Mouse (Mus musculus) v-Abl transformed pro-B cells (cell line): ENCODE results near the gene Schip1.

ENCODE experiments used
- in situ Hi-C, 2 experiments: fragments of 400-800 bp; cut with MboI; formaldehyde crosslinking; loops; one replicate each; pipeline ENCODE4 v1.15.1; 2025; ENCODE audit not compliant: unreplicated experiment in 2 of 2

The Schip1 gene

DNA sequence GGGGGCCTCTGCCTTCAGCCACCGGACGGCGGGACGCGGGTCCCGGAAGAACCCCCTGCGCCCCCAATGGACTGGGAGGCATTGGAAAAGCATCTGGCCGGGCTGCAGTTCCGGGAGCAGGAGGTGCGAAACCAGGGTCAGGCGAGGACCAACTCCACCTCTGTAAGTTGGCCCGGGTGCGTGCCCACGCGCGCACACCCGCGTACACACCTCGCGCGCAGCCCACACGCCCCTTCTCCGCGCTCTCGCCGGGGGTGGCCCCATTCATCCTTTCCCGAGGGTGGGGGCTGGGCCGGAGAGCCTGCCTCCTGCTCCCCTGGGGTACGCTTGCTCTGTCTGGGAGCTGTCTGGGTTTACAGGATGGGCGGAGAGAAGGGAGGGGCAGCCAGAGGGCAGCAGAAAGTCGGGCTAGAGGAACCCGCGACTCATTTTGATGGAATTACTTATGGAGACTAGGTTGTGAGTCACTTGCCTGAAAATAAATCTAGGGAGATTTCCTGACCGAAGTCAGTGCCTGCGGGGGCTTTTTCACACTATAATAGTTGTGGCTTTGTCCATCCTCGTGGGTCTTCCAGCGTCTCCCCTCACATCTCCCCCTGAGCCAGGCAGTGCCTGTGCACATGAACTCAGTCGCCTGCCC lies 430.6 kb downstream of the Schip1 start:
- in situ Hi-C loops: no loop called here

DNA sequence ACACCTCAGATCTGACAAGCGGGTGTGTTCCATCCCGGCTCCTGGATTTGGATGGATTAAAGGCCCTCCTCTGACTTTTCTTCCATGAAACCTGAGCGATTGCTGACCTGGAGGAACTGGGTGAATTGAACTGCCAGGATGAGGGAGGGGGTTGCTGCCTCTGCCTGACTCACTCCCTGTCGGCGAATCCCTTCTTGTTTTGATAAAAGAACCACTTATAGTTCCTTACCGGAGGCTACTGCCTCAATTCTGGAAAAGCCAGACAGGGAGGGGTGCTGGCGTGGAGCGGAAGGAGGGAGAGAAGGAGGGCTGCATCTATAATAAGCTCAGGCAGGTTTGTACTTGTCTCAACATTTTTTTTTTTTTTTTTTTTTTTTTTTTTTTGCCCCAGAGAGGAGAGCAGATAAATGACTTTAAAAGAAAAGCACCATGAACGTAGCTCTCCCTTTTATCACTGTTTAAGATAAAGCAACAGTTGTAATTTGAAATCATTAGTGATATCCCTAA lies 431.2 kb downstream of the Schip1 start:
- in situ Hi-C loops: no loop called here

GRCm38 (mm10) chr3:68496513-68496912 lies 431.9 kb downstream of the Schip1 start:
- in situ Hi-C loops: no loop called here

- in situ Hi-C loops: no loop called here
Measured at GRCm38 (mm10) chr3:68499532-68500152, 435.0 kb downstream of the Schip1 start.

DNA sequence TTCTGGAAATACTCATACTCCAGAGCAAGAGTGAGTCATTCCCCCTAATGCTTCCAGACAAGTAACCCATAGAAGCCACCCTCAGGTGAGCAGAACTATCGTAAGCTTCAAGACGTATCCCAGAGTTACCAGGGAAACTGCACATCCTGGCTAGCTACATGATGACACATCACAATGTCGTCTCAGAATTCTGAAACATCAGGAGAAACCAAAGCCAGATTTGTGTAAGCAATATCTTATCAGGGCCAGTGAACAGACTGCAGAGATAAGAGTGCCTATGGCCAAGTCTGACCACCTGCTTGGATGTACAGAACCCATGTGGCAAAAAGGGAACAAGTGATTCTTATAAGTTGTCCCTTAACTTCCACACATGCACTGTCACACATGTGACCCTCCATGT lies 440.2 kb downstream of the Schip1 start:
- in situ Hi-C loops: no loop called here

DNA sequence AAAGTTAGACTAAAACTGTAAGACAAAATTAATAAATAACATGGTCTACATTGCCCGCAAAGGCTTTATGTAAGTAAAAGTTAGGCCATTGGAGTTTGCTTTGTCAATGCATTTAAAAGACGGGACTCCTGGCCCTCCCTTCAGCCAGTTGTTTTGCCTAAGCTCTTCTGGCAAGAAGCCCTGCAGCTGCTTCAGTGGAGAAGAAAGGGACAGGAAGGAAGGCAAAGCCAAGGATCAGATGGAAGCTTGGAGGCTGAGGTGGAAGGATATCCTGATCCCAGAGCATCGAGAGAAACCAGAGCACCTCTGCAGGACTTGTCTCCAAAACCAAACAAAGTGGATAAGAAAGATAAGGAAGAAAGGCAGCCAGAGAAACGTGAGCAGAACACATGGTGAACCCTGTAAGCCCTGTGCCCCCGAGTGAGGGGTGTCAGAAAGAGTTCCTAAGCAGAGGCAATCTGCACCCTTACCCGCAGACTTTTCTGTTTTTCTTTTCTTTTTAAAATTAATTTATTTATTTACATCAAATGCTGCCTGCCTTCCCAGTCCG lies 442.2 kb downstream of the Schip1 start:
- in situ Hi-C loops: no loop called here

GRCm38 (mm10) chr3:68508629-68509028 lies 444.0 kb downstream of the Schip1 start:
- in situ Hi-C loops: no loop called here

GRCm38 (mm10) chr3:68510872-68511271 lies 446.3 kb downstream of the Schip1 start:
- in situ Hi-C loops: no loop called here

DNA sequence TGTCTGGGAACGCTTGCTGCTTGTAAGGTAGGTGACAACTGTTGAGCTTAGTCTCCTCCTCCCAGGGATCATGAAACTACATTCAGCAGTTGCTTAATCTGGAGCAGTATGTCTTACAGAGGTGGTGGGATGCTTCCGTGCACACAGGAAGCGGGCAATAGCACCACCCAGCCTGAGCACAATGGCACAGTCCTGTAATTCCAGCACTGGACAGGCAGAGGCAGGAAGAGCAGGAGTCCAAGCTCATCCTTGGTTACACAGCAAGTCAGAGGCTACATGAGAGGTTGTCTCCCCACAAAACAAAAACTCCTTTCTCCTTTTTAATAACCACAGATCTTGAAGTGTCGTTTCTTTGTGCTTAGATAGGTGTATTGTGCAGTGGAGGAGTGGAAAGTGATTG lies 447.1 kb downstream of the Schip1 start:
- in situ Hi-C loops: no loop called here

DNA sequence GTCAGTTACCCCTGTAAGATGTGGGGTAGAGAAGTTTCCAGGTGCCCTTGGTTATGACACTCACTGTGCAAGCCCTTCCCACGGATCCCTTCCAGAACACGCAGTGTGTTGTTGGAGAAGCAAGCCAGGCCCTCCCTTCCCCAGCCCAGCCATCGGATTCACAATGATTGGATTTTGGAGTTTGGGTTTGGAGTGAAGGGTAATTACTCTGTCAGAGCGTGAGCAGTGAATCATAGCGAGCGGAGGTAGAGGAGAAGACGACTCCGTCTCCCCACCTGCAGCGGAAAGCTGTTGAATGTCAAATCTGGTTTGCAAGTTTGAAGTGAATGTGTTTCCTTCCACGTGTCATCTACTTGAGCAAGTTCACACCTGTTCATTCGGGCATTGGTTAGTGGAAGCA lies 447.7 kb downstream of the Schip1 start:
- in situ Hi-C loops: no loop called here

GRCm38 (mm10) chr3:68513340-68514119 lies 448.9 kb downstream of the Schip1 start:
- in situ Hi-C loops: no loop called here

GRCm38 (mm10) chr3:68514120-68514497 lies 449.5 kb downstream of the Schip1 start:
- in situ Hi-C loops: no loop called here

DNA sequence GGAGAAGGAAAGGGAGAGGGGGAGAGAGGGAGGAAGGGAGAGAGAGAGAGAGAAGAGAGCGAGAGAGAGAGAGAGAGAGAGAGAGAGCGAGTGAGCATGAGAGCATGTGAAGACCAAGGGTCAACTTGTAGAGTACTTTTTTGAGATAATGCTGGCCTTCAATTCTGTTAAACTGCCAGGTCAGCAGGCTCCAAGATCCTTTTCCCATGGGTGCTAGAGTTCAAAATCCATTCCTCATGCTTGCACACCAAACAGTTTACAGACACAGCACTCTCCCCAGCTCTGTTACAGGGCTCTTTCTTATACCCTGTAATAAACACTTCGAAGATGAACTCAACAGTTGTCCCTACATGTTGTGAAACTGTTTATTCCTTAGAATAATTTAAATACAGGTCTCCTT lies 450.1 kb downstream of the Schip1 start:
- in situ Hi-C loops: no loop called here

DNA sequence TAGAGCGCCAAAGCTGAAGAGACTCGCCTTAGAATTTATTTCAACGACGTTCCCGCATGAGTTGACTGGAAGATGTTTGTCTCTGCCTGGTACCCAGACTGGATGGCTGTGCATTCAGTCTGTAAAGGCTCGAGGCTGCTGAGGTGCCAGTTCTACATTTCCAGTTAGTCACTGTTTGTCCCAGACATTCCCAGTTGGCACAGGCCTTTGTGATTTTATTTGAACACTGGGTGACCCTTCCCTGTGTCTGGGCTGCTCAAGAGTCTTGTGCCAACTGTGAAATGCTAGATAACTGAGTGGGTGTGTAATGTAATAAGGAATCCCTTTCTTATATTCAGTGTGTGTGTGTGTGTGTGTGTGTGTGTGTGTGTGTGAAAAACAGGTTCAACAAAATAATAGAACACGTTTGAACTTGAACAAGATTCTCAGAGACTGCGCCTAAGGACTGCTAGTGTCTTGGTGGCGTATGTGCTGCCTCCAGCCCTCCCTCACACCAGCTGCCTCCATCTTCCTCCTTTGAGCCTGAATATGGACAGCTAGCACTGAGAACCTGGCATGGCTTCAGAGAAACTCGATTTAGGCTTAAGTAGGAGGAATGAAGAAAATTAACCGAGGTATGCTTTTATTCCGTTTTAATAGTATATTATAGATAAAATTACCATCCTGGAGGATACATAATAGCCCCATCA lies 451.9 kb downstream of the Schip1 start:
- in situ Hi-C loops: no loop called here

DNA sequence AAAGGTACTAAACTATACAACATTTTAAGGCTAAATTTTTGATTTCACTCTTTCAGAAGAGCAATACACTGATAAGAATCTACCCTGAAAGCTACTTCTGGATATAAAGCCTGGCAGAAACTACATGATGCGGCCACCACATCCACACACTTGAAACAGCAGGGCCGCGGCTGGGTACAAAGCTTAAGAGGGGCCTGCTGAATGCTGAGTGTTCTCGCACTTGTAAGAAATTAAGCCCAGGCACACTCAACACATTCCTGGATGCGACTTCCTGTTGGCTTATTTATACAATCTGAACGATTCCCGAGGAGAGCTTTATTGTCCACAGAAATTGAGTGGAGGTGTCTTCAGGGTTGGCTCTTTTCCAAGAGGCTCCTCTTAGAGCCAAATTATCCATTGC lies 452.6 kb downstream of the Schip1 start:
- in situ Hi-C loops: no loop called here

GRCm38 (mm10) chr3:68518041-68518440 lies 453.4 kb downstream of the Schip1 start:
- in situ Hi-C loops: no loop called here

DNA sequence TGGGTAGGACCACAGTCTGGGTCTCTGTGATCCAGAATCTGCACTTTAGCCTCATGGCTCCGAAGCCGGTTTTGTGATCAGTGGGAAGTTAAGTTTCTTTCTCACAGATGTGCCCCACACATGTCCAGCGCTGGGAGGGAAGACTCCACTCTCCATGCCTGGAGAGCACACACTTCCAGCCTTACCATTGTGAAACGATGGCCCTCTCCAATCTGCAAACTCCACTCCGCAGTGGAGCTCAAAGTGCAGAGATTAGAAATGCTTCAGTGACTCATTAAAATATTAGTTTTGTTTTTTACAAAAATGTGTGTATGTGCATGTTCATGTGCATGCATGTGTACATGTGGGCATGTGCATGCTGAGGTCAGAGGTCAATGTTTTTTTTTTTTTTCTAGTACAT lies 454.0 kb downstream of the Schip1 start:
- in situ Hi-C loops: no loop called here

DNA sequence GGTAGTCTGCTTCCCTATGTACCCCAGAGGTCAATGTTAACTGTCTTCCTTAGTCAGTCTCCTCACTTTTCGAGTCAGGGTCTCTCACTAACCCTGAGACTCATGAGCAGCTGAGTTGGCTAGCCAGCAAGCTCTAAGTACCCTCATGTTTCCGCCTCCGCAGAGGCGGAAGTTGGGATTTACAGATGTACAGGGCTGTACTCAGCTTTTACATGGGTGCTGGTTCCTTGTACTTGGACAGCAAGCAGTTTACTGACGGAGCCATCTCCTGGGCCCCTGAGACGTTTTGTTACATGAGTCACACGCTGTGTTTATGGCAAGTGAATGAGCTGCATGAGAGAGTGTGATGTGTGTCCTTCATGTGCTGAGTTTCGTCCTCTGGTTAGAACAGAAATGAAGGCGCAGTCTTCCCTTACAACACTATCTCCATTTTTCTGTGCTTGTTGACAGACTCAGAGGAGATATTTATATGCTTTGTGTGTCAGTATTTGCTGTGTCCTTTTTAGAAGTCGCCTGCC lies 460.8 kb downstream of the Schip1 start:
- in situ Hi-C loops: no loop called here

- in situ Hi-C loops: no loop called here
Measured at GRCm38 (mm10) chr3:68526416-68526815, 461.8 kb downstream of the Schip1 start.

GRCm38 (mm10) chr3:68527182-68527581 lies 462.6 kb downstream of the Schip1 start:
- in situ Hi-C loops: no loop called here

DNA sequence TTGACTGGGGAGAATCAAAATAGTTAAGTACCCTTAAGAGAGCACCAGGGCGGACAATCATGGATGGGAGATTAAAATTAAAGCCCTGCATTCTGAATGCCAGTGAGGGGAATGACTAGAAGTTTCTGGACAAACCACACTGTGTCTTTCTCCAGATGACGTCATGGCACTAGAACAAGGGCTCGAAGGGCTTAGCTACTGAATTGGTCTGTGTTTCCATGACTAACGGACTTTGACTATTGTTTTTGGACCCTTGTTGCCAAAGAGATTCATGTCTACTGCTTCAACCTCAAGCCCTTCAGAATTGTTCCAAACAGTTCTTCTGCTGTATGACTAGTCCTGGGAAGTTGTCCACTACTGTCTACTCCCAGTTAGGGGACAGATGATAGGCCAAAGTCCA lies 467.3 kb downstream of the Schip1 start:
- in situ Hi-C loops: no loop called here
